Mouse (Mus musculus) liver, embryonic 16.5 days (tissue): Measurements from ENCODE around the gene Il18bp. TPM values are rescaled to one million over a fixed set of nuclear protein-coding genes. Genes with fewer than 3 reads are reported as not detected.
"Not testable (repeated sequence)": the region's sequence is repeated elsewhere in the genome, so short reads cannot be mapped to it uniquely, and the experiment has no call there.

Source experiments
- ATAC-seq: fragments of 200-750 bp; cut with Nextera tagmentation; 2 replicates; pipeline ENCODE4 v1.8.0; 2017; ENCODE audit warnings: low read depth, mild to moderate bottlenecking, moderate number of reproducible peaks, moderate library complexity
- H3K27ac ChIP-seq: fragments of 300-500 bp; sonication (generic); 2 replicates; pipeline ENCODE4 v1.5.1; 2014; ENCODE audit warnings: mild to moderate bottlenecking, low read length
- H3K27me3 ChIP-seq: fragments of 300-500 bp; sonication (generic); 2 replicates; pipeline ENCODE4 v1.6.1; 2014; ENCODE audit warnings: low read depth, low read length, mixed read lengths; ENCODE audit not compliant: control insufficient read depth, insufficient read depth
- H3K36me3 ChIP-seq: fragments of 300-500 bp; sonication (generic); 2 replicates; pipeline ENCODE4 v1.6.1; 2014; ENCODE audit warnings: mild to moderate bottlenecking; ENCODE audit not compliant: control insufficient read depth, insufficient read depth
- H3K4me1 ChIP-seq: fragments of 300-500 bp; sonication (generic); 2 replicates; pipeline ENCODE4 v1.6.1; 2014; ENCODE audit warnings: low read depth, low read length, mixed read lengths; ENCODE audit not compliant: control insufficient read depth
- H3K4me2 ChIP-seq: fragments of 300-500 bp; sonication (generic); 2 replicates; pipeline ENCODE4 v1.6.1; 2014; ENCODE audit warnings: low read depth, low read length, mixed read lengths
- H3K4me3 ChIP-seq: fragments of 300-500 bp; sonication (generic); 2 replicates; pipeline ENCODE4 v1.5.1; 2014; ENCODE audit warnings: low read depth, mild to moderate bottlenecking, low read length
- H3K9ac ChIP-seq: fragments of 300-500 bp; sonication (generic); 2 replicates; pipeline ENCODE4 v1.6.1; 2014; ENCODE audit warnings: low read depth, low read length
- H3K9me3 ChIP-seq: fragments of 300-500 bp; sonication (generic); replicated peaks from 2 replicates; pipeline ENCODE4 v1.6.1; 2016; ENCODE audit warnings: low read length; ENCODE audit not compliant: control insufficient read depth
- WGBS: fragments of 180-500 bp; shearing (Covaris S2); extraction: QIAGEN DNeasy Blood & Tissue Kit; methylation state at CpG from one replicate; pipeline ENCODE4 v1.1.7; 2014; ENCODE audit not compliant: insufficient replicate concordance; 5-methylcytosine and 5-hydroxymethylcytosine counted together
- polyA plus RNA-seq: library from polyadenylated mRNA; unstranded; fragments of >200 nt; fragmentation: Nextera tagmentation; extraction: Ambion mirVana; gene quantifications from 2 replicates; pipeline ENCODE4 v1.2.1, GENCODE M21; 2015

Gene Il18bp
- polyA plus RNA-seq, result 32.7 and 32.8 TPM in 2 replicates

DNA sequence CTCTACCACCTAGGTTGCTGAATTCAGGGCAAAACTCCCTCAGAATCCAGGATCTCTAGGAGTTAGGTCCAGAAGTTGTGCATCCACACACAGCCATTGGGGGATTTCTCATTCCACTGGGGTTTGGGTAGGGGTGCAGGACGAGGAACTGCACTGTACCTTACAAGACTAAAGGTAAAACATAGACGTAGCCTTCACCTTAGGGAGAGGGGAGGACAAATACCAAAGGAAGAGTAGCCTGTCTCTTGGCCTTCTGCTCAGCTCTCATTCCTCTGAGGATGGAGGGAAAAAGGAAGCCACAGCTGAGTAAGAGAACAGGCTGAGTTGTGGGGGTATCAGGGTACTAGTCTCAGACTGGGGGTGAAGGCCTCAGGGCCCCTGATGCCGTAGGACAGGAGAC lies at the start of gene Il18bp:
Gene Il18bp (minus strand): TSS at position 101 of the 400 bp plus-strand sequence.
- Histone ChIP-seq H3K4me3 (no peak within 1 kb of the TSS), H3K4me1 (no peaks in the 10 kb centered on the region), H3K36me3 (peaks cover 38% of the 10 kb centered on the region), H3K27me3 (no peaks in the 10 kb centered on the region), H3K9me3 (no peaks in the 10 kb centered on the region), H3K27ac (peak within 1 kb of the TSS; percentile 19; the same call in 1 of the 2 replicates), H3K4me2 (peak within 1 kb of the TSS; percentile 2; the same call in 1 of the 2 replicates), H3K9ac (no peak within 1 kb of the TSS)
- 79% methylated on average over 3 of the region's 3 CpGs for WGBS
- no peak for ATAC-seq

DNA sequence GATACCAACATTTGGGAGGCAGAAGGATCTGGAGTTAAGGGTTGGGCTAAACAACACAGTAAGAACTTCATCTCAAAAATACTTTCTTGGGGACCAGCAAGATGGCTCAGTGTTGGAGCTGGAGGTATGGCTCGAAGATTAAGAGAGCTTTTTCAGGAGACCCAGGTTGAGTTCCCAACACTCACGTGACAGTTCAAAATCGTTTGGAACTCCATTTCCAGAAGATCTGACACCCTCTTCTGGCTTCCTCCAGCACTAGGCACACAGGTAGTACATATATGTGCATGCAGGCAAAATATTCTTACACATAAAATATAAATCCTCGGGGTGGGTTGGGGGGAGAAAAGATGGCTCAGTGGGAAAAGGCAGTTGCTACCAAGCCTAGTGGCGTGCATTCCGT lies 47.9 kb upstream of the Il18bp start:
- H3K9me3 ChIP-seq, result no peaks in the 10 kb centered on the region
- ATAC-seq, result no peak
- peak overlapping the region; percentile 68; the same call in 1 of the 2 replicates for H3K27ac ChIP-seq
- H3K4me3 ChIP-seq, result peak overlapping the region; percentile 69
- peak overlapping the region; percentile 64 for H3K9ac ChIP-seq
- 56% methylated on average over 6 of the region's 6 CpGs for WGBS
- H3K36me3 ChIP-seq, result no peaks in the 10 kb centered on the region
- peak overlapping the region; percentile 80 for H3K4me2 ChIP-seq
- peaks cover 19% of the 10 kb centered on the region for H3K4me1 ChIP-seq
- H3K27me3 ChIP-seq, result no peaks in the 10 kb centered on the region

DNA sequence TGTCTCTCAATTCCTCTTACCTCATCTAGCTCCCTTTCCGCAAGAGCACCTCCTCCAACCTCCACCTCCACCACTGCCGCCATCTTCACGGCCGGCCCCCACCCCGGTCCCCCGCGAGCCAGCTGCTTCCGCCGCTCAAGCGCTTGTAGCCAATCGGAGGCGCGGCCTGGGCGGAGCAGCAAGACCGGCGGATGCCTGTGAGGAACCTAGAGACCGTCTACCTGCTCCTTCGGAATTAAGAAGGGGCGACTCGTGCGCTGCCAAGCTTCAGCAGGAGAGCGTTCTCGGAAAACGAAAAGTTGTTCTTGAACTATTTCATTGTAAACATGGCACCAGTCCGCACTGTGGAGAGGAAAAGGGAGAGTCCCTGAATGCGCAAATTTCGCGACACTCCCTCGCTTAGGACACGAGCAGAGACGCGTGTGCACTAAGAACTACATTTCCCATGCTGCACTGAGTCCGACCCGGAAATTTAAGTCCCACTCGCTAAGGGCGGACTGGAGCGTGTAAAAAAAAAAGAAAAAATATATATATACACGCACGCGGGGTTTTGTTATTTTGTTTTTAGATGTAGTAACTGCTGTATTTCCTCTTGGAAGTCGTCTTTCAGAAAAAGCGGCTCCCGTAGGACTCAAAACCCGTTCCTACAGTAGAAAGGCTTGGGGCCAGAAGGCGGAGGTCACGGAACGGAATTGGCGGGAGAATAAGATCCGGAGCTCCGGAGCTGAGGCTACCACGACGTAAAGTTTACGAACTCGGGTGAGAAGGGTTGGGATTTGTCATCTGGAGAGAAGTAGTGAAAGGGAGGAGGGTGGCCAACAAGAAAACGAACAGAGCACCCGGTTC lies 46.8 kb upstream of the Il18bp start, which contains the start of the genes Rnf121, Xndc1 and Xntrpc:
Gene Rnf121 (minus strand): TSS at position 424 of the 846 bp plus-strand sequence.
Gene Xndc1 (plus strand): TSS at position 466 of the 846 bp plus-strand sequence.
Gene Xntrpc (plus strand): TSS at position 668 of the 846 bp plus-strand sequence.
- Histone ChIP-seq H3K27me3 (no peaks in the 10 kb centered on the region), H3K4me3 (peak within 1 kb of the TSS; percentile 69), H3K9me3 (no peaks in the 10 kb centered on the region), H3K27ac (peak within 1 kb of the TSS; percentile 68), H3K4me1 (peaks cover 21% of the 10 kb centered on the region), H3K4me2 (peak within 1 kb of the TSS; percentile 80), H3K36me3 (no peaks in the 10 kb centered on the region), H3K9ac (peak within 1 kb of the TSS; percentile 64)
- peak; percentile 98 for ATAC-seq
- WGBS, result under 1% methylated on average over 56 of the region's 56 CpGs

DNA sequence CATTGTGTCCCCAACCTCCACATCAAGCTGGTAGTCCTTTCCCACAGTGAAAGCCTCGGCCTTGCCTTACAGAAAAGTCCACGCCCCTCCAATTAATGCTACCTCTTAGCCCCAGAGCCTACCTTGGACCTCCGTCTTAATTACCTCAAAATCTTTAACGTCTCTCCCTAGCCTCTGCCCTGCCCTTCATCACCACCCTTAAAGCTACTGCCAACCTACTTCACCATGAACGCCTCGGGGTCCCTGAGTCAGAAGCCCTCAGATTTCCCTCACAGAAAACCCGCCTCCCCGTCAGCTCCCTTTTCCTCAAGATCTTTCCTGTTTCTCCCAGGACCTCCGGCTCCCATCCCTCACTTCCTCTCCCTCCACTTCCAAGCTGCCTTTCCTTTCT lies 46.2 kb upstream of the Il18bp start:
- H3K9me3 ChIP-seq, result no peaks in the 10 kb centered on the region
- peaks cover 21% of the 10 kb centered on the region for H3K4me1 ChIP-seq
- H3K4me2 ChIP-seq, result peak overlapping the region; percentile 80
- H3K36me3 ChIP-seq, result no peaks in the 10 kb centered on the region
- ATAC-seq, result no peak
- WGBS, result 0% methylated on average over 9 of the region's 9 CpGs
- no peaks in the 10 kb centered on the region for H3K27me3 ChIP-seq
- H3K27ac ChIP-seq, result peak overlapping the region; percentile 68
- peak overlapping the region; percentile 69 for H3K4me3 ChIP-seq
- peak overlapping the region; percentile 64 for H3K9ac ChIP-seq

DNA sequence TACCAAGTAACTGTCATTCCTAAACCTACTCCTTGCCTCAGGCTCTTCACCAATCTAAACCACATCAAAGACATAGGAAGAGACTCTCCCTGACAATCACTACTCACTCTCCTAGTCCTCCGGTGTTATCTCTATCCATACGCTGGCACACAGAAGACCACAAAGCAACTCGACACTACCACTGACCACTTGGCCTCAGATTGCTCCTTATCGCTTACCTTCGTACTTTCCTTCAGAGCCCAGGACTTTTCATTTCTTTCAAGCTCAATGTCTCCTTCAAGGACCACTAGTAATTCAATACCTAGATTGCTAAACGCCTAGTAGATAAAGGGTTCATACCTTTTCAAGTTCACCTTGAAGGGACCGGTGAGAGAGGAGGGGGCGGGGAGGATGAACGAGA lies 45.4 kb upstream of the Il18bp start:
- WGBS, result 31% methylated on average over 9 of the region's 9 CpGs
- Histone ChIP-seq H3K4me2 (peak overlapping the region; percentile 80), H3K36me3 (peaks cover 2% of the 10 kb centered on the region; the same call in 1 of the 2 replicates), H3K27me3 (no peaks in the 10 kb centered on the region), H3K9me3 (no peaks in the 10 kb centered on the region), H3K27ac (no peak overlapping the region), H3K4me3 (peak overlapping the region; percentile 69), H3K9ac (peak overlapping the region; percentile 21), H3K4me1 (peaks cover 21% of the 10 kb centered on the region)
- no peak for ATAC-seq

DNA sequence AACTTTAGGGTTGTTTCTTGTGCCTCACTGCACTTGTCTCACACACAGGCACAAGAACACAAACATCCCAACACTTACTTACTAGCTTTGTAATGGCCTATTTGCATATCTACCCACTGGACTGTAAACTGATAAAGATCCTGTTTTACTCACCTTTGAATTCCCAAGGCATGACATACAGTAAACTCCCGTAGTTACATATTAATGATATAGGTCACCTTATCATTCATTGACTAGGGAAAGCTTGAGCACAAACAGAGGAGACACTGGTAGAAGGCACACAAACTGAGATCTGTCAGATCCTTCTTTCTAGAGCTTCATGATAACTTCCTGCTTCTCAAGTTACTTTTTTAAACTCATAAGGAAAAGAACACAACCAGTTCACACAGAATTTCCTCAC lies 43.7 kb upstream of the Il18bp start:
- H3K36me3 ChIP-seq, result peaks cover 2% of the 10 kb centered on the region; the same call in 1 of the 2 replicates
- H3K9me3 ChIP-seq, result no peaks in the 10 kb centered on the region
- H3K4me3 ChIP-seq, result no peak overlapping the region
- H3K4me1 ChIP-seq, result peaks cover 21% of the 10 kb centered on the region
- no peak overlapping the region for H3K27ac ChIP-seq
- no peak overlapping the region for H3K9ac ChIP-seq
- peak overlapping the region; percentile 17; the same call in 1 of the 2 replicates for H3K4me2 ChIP-seq
- no peaks in the 10 kb centered on the region for H3K27me3 ChIP-seq
- no peak for ATAC-seq
- WGBS, result 70% methylated on average over 1 of the region's 1 CpGs

DNA sequence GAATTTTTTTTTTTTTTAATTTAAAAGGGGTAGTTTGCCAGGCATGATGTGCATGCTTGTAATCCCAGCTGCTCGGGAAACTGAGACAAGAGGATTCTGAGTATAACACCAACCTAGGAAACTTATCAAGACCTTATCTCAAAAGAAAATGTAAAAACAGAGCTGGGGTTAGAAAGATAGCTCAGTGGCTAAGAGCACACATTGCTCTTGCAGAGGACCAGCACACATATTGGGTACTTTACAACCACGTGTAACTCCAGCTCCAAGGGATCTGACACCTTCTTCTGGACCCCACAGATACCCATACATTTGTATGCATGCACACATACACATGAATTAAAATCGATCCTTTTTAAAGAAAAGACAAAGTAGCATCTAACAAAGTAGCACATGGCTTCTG lies 42.9 kb upstream of the Il18bp start:
- Histone ChIP-seq H3K4me1 (peaks cover 19% of the 10 kb centered on the region), H3K27ac (no peak overlapping the region), H3K4me3 (no peak overlapping the region), H3K27me3 (no peaks in the 10 kb centered on the region), H3K36me3 (peaks cover 2% of the 10 kb centered on the region; the same call in 1 of the 2 replicates), H3K4me2 (no peak overlapping the region), H3K9ac (no peak overlapping the region), H3K9me3 (no peaks in the 10 kb centered on the region)
- 37% methylated on average over 3 of the region's 3 CpGs for WGBS
- ATAC-seq, result no peak

DNA sequence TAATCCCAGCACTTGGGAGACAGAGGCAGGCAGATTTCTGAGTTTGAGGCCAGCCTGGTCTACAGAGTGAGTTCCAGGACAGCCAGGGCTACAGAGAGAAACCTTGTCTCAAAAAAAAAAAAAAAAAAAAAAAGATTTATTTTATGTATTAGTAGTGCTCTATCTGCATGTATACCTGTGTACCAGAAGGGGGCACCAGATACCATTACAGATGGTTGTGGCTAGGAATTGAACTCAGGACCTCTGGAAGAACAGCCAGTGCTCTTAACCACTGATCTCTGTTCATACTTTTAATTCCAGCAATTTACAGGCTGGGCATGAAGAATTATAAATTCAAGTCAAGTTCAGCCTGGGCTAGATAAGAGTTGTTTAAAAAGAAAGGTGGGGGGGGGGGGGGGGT lies 30.0 kb upstream of the Il18bp start:
- not testable (repeated sequence) for ATAC-seq, H3K4me1 ChIP-seq, H3K4me2 ChIP-seq, H3K27ac ChIP-seq, H3K4me3 ChIP-seq, H3K9ac ChIP-seq, H3K27me3 ChIP-seq, H3K36me3 ChIP-seq, H3K9me3 ChIP-seq

DNA sequence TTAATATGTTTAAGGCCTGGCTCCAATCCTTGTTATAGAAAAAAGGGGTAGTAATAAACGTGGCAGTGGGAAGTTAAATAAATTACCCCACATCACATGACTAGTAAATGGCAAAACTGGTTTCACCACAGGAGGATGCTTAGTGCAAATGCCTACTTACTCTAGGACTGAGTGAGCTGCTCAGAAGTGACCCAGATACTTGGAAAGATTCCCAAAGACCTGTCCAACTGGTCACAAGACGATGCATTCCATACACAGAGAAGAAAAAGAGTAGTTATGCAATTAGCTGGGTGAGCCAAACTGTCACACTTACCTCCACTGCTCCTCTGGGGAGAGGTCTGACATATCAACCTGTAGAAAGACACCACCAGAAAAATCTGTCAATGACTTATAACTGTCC lies 23.8 kb upstream of the Il18bp start:
- no peak overlapping the region for H3K4me3 ChIP-seq
- H3K9ac ChIP-seq, result no peak overlapping the region
- no peaks in the 10 kb centered on the region for H3K9me3 ChIP-seq
- no peak overlapping the region for H3K4me2 ChIP-seq
- 59% methylated on average over 2 of the region's 2 CpGs for WGBS
- no peaks in the 10 kb centered on the region for H3K4me1 ChIP-seq
- H3K27ac ChIP-seq, result no peak overlapping the region
- ATAC-seq, result no peak
- no peaks in the 10 kb centered on the region for H3K27me3 ChIP-seq
- peaks cover 13% of the 10 kb centered on the region; the same call in 1 of the 2 replicates for H3K36me3 ChIP-seq
